Mouse (Mus musculus) limb, embryonic 11.5 days (tissue): ENCODE measurements around the gene Lin54. TPM values are rescaled to one million over a fixed set of nuclear protein-coding genes. Genes with fewer than 3 reads are reported as not detected.
A peak's percentile ranks its signal among the peaks of the same experiment; 100 is the strongest.

Source experiments
- ATAC-seq: fragments of 200-750 bp; cut with Nextera tagmentation; 2 replicates; pipeline ENCODE4 v1.8.0; 2017; ENCODE audit warnings: low read depth; ENCODE audit not compliant: insufficient number of reproducible peaks, low FRiP score, low TSS enrichment
- DNase-seq: peaks from one replicate; pipeline ENCODE4 v3.0.0-alpha.2; 2015; ENCODE audit warnings: low spot score
- H3K27ac ChIP-seq: fragments of 300-500 bp; sonication (generic); replicated peaks from 2 replicates; pipeline ENCODE4 v1.5.1; 2014; ENCODE audit warnings: low read depth, mild to moderate bottlenecking, low read length
- H3K27me3 ChIP-seq: fragments of 300-500 bp; sonication (generic); 2 replicates; pipeline ENCODE4 v1.6.1; 2014; ENCODE audit warnings: mild to moderate bottlenecking, low read length, mixed read lengths; ENCODE audit not compliant: control insufficient read depth, insufficient read depth
- H3K36me3 ChIP-seq: fragments of 300-500 bp; sonication (generic); 2 replicates; pipeline ENCODE4 v1.6.1; 2014; ENCODE audit warnings: mild to moderate bottlenecking, low read length, moderate library complexity, mixed read lengths; ENCODE audit not compliant: control insufficient read depth, insufficient read depth
- H3K4me1 ChIP-seq: fragments of 300-500 bp; sonication (generic); 2 replicates; pipeline ENCODE4 v1.6.1; 2014; ENCODE audit warnings: low read length, mixed read lengths; ENCODE audit not compliant: control insufficient read depth, insufficient read depth
- H3K4me2 ChIP-seq: fragments of 300-500 bp; sonication (generic); 2 replicates; pipeline ENCODE4 v1.6.1; 2014; ENCODE audit warnings: low read depth, mild to moderate bottlenecking, moderate library complexity; ENCODE audit not compliant: severe bottlenecking
- H3K4me3 ChIP-seq: fragments of 300-500 bp; sonication (generic); 2 replicates; pipeline ENCODE4 v1.5.1; 2014; ENCODE audit warnings: low read depth, low read length
- H3K9ac ChIP-seq: fragments of 300-500 bp; sonication (generic); 2 replicates; pipeline ENCODE4 v1.6.1; 2014; ENCODE audit warnings: mild to moderate bottlenecking, low read length
- H3K9me3 ChIP-seq: fragments of 300-500 bp; sonication (generic); 2 replicates; pipeline ENCODE4 v1.6.1; 2016; ENCODE audit warnings: low read length; ENCODE audit not compliant: control insufficient read depth
- WGBS: fragments of 180-500 bp; shearing (Covaris S2); extraction: QIAGEN DNeasy Blood & Tissue Kit; methylation state at CpG from one replicate; pipeline ENCODE4 v1.1.7; 2014; 5-methylcytosine and 5-hydroxymethylcytosine counted together
- polyA plus RNA-seq: library from polyadenylated mRNA; unstranded; fragments of >200 nt; fragmentation: Nextera tagmentation; extraction: Ambion mirVana; gene quantifications from 2 replicates; pipeline ENCODE4 v1.2.1, GENCODE M21; 2014

The Lin54 gene
- polyA plus RNA-seq, 1 experiment from 2014 or later, result 16.1 TPM

DNA sequence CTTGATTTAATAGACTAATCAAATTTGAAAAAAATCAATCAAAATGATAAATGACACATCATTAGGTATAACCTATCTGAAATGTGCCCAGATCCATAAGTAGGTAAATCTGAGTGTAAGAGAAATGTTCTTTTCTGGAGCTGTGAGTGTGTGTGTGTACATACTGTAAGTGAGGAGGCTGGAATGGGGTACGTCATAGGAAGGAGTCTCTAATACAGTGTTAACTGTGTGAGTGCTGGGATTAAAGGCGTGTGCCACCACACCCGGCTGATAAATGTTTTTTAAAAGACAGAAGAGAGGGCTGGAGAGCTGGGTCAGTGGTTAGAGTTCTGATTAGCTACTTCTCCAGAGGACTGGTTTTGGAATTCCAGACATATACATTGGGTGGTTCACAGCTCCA lies 25.2 kb upstream of the Lin54 start:
- no peak overlapping the region for H3K4me3 ChIP-seq
- H3K27ac ChIP-seq, result no peak overlapping the region
- DNase-seq (no peak), ATAC-seq (no peak)
- WGBS, result 88% methylated on average over 3 of the region's 3 CpGs
- H3K27me3 ChIP-seq, result no peaks in the 10 kb centered on the region
- H3K9me3 ChIP-seq, result no peaks in the 10 kb centered on the region
- no peaks in the 10 kb centered on the region for H3K4me1 ChIP-seq
- H3K9ac ChIP-seq, result no peak overlapping the region
- peaks cover 6% of the 10 kb centered on the region; the same call in 1 of the 2 replicates for H3K36me3 ChIP-seq
- no peak overlapping the region for H3K4me2 ChIP-seq

DNA sequence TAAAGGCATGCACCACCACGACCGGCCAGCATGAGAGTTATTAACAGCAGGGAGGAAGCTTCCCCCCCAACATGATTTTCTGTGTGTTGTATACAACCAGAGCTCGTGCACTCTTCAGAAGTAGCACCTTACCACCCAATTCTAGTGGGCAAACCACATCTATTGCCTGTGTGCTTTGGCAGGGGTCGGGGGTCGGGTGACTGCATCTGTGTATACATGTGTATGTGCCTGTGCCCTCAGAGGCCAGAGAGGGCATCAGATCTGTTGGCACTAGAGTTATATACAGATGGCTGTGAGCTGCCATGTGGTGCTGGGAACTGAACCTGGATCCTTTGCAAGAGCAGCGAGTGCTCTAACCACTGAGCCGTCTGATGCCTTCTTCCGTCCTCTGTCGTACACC lies 24.5 kb upstream of the Lin54 start:
- DNase-seq (no peak), ATAC-seq (no peak)
- 94% methylated on average over 9 of the region's 9 CpGs for WGBS
- Histone ChIP-seq H3K27me3 (no peaks in the 10 kb centered on the region), H3K36me3 (peaks cover 3% of the 10 kb centered on the region; the same call in 1 of the 2 replicates), H3K4me2 (no peak overlapping the region), H3K4me1 (no peaks in the 10 kb centered on the region), H3K9me3 (no peaks in the 10 kb centered on the region), H3K4me3 (no peak overlapping the region), H3K9ac (no peak overlapping the region), H3K27ac (no peak overlapping the region)

DNA sequence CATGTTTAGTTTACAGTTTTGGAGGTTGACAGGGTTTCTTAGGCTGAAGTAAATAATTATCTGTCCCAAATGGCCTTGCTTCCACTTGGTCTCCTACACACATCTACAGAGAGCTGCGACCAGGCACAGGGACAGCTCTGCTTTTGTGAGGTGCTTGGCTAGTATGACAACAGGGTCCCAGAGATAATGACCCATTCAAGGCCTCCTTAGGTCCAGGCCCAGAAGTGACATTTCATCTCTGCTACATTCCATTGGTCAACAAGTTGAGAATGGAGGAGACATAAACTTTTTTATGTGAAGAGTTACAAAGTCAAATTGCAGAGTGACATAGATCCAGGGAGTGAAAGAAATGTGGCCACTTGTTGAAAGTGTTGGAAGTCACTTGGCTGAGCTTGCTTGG lies 22.9 kb upstream of the Lin54 start:
- Histone ChIP-seq H3K4me3 (no peak overlapping the region), H3K9me3 (no peaks in the 10 kb centered on the region), H3K27me3 (no peaks in the 10 kb centered on the region), H3K36me3 (peaks cover 2% of the 10 kb centered on the region; the same call in 1 of the 2 replicates), H3K4me2 (no peak overlapping the region), H3K9ac (no peak overlapping the region), H3K27ac (no peak overlapping the region), H3K4me1 (peaks cover 3% of the 10 kb centered on the region; the same call in 1 of the 2 replicates)
- 94% methylated on average over 1 of the region's 1 CpGs for WGBS
- no peak for DNase-seq
- no peak for ATAC-seq

DNA sequence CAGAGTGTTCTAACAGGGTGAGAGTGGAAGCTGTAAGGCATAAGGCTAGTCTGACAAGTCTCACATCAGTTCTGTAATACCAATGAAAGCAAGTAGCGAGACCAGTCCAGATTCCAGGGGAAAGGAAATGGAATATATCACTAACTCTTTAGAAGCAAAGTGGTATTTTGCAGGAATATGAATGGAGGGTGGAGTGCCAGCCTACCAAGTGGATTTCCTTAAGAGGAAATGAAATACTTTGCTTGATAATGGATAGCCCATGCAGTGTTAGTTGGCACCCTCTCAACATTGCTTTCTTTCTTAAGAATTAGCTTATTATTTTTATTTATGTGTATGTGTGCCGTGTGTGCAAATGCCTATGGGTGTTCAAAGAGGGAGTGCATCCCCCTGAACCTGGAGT lies 19.8 kb upstream of the Lin54 start:
- WGBS, result 94% methylated on average over 2 of the region's 2 CpGs
- H3K4me3 ChIP-seq, result no peak overlapping the region

DNA sequence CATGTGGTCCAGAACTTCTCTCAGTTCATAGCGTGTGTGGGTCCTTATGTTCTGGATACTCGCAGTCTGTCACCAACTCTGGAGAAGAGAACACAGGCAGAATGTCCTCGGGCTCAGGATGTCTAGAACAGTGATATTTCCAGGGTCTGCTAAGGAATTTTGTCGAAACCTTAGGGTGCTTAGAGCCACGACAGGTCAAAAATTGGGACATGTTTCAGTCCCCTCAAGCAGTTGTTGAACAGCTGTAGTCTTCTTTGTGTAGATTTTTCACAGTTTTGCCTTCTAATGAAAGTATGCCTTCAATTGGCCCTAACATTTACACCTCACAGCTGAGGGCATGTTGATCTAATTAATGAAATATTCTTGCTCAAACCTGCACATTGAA lies 18.6 kb upstream of the Lin54 start:
- ATAC-seq (no peak), DNase-seq (peak; percentile 23)
- Histone ChIP-seq H3K27ac (no peak overlapping the region), H3K27me3 (no peaks in the 10 kb centered on the region), H3K36me3 (peaks cover 2% of the 10 kb centered on the region; the same call in 1 of the 2 replicates), H3K4me2 (peak overlapping the region; percentile 64), H3K9ac (peak overlapping the region; percentile 86), H3K4me1 (peaks cover 3% of the 10 kb centered on the region; the same call in 1 of the 2 replicates), H3K4me3 (peak overlapping the region; percentile 66), H3K9me3 (no peaks in the 10 kb centered on the region)
- 10% methylated on average over 5 of the region's 5 CpGs for WGBS

More for the DNA sequence above, 19.8 kb upstream of the Lin54 start:
- ATAC-seq (no peak), DNase-seq (no peak)
- Histone ChIP-seq H3K4me1 (peaks cover 3% of the 10 kb centered on the region; the same call in 1 of the 2 replicates), H3K9ac (no peak overlapping the region), H3K4me2 (peak overlapping the region; percentile 7; the same call in 1 of the 2 replicates), H3K36me3 (peaks cover 2% of the 10 kb centered on the region; the same call in 1 of the 2 replicates), H3K9me3 (no peaks in the 10 kb centered on the region), H3K27ac (no peak overlapping the region), H3K27me3 (no peaks in the 10 kb centered on the region)

DNA sequence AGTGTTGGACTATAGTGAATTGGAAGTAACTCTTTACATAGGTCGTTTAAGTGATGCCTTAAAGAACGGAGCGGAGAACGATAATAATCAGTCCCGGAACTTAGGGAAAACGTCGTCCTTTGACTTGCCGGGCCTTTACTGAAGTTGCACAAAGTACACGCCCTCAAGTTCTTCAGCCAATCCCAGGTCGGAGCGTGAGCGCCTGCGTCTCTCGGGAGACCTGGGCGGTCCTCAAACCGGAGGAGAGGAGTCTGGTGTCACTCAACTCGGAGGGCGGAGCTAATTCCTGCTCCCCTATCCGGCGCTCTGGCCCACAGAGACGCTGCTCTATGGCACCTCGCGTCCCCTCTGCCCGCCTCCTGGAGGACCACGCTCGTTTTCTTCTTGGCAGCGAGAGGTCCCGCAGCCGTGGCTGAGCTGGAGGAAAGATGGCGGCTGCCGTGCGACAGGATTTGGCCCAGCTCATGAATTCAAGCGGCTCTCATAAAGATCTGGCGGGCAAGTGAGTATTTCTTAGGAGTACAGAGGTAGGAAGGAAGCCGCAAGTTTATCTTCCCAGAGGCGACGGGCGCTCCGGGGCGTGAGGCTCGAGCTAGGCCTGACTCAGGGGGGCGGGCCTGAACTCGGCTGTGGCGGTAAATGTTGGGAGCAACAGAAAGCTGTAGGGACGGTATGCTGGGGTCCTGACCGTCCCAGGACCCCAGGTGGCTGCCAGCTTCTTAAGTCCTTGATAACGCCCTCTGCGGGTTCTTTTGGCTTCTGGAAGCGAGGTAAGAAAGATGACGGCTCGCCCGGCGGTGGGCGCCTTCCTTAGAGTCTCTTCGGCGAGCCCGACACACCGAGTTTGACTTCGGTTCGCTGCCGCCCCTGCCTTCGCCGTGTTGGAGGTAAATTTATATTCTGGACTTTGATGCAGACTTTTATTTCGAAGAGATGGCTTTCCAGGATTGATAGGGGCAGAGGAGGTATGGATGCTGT lies 17.9 kb upstream of the Lin54 start, which contains the start of gene Cops4:
Gene Cops4, plus strand, starts transcription at position 261 of the 978 bp plus-strand sequence.
- peak within 1 kb of the TSS; percentile 86 for H3K9ac ChIP-seq
- ATAC-seq, result peak; percentile 100
- no peak within 1 kb of the TSS for H3K27ac ChIP-seq
- under 1% methylated on average over 64 of the region's 64 CpGs for WGBS
- H3K36me3 ChIP-seq, result peaks cover 2% of the 10 kb centered on the region; the same call in 1 of the 2 replicates
- H3K4me2 ChIP-seq, result peak within 1 kb of the TSS; percentile 64
- peak within 1 kb of the TSS; percentile 66 for H3K4me3 ChIP-seq
- H3K27me3 ChIP-seq, result no peaks in the 10 kb centered on the region
- peak; percentile 97 for DNase-seq
- peaks cover 3% of the 10 kb centered on the region; the same call in 1 of the 2 replicates for H3K4me1 ChIP-seq
- H3K9me3 ChIP-seq, result no peaks in the 10 kb centered on the region

DNA sequence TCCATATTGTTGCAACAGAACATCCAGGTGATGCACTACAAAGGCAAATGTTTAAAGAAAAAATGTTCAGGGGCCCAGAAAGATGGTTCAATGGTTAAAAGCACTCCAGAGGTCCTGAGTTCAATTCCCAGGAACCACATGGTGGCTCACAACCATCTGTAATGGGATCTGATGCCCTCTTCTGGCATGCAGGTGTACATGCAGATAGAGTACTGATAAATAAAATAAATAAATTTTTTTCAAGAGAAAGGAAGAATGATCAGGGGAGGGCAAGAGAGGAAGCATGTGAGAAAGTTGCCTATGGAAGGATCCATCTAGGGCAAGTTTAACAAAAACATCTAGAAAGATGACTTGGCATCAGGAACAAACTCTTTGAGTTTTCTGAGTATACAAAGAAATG lies 12.1 kb upstream of the Lin54 start:
- Histone ChIP-seq H3K9me3 (no peaks in the 10 kb centered on the region), H3K9ac (no peak overlapping the region), H3K27ac (no peak overlapping the region), H3K4me3 (no peak overlapping the region), H3K4me2 (no peak overlapping the region), H3K4me1 (no peaks in the 10 kb centered on the region), H3K36me3 (no peaks in the 10 kb centered on the region), H3K27me3 (no peaks in the 10 kb centered on the region)
- DNase-seq, result no peak
- ATAC-seq, result no peak

DNA sequence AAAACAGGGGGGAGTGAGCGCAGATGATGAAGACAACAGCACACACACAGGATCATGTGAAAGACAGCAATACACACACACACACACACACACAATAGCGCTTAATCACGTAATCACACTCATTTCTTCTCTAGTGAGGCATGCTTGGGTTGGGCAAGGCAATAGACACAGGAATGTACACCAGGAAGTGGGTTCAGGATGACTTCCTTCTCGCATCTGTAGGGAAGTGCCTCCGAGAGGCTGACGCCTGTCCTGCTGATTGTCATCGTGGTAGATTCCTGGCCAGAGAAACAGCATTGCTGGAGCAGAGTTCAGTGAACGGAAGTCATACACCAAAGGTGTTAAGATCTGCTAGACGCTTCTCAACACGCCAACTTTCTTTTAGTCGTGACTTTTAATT lies 8.8 kb upstream of the Lin54 start:
- H3K9me3 ChIP-seq, result no peaks in the 10 kb centered on the region
- WGBS, result 75% methylated on average over 11 of the region's 11 CpGs
- no peaks in the 10 kb centered on the region for H3K36me3 ChIP-seq
- H3K27me3 ChIP-seq, result no peaks in the 10 kb centered on the region
- H3K27ac ChIP-seq, result no peak overlapping the region
- H3K4me3 ChIP-seq, result no peak overlapping the region
- DNase-seq (no peak), ATAC-seq (no peak)
- no peak overlapping the region for H3K9ac ChIP-seq
- H3K4me2 ChIP-seq, result no peak overlapping the region
- no peaks in the 10 kb centered on the region for H3K4me1 ChIP-seq
